Mouse (Mus musculus) spleen, postnatal 0 days (tissue): ENCODE measurements around the gene Gm8653. TPM values are rescaled to one million over a fixed set of nuclear protein-coding genes. Genes with fewer than 3 reads are reported as not detected.

Experiments
- polyA plus RNA-seq: library from polyadenylated mRNA; unstranded; fragments of >200 nt; fragmentation: Nextera tagmentation; extraction: Ambion mirVana; gene quantifications from 2 replicates; pipeline ENCODE4 v1.2.1, GENCODE M21; 2015

Gene Gm8653
- not detected in 2 replicates for polyA plus RNA-seq

GRCm38 (mm10) chr7:22201164-22201563 lies at the start of gene Gm8653:
TSS of gene Gm8653 (minus strand) at chr7:22201264.

GRCm38 (mm10) chr7:22229384-22229783 lies 28.3 kb upstream of the Gm8653 start, which contains the start of gene Gm8453:
TSS of gene Gm8453 (minus strand) at chr7:22229484.

GRCm38 (mm10) chr7:22189077-22189476 lies 12.0 kb downstream of the Gm8653 start, which contains the start of gene Vmn1r143:
TSS of gene Vmn1r143 (plus strand) at chr7:22189377.

GRCm38 (mm10) chr7:22163935-22164334 lies 37.1 kb downstream of the Gm8653 start, which contains the start of gene Vmn1r142:
TSS of gene Vmn1r142 (minus strand) at chr7:22164035.

Other genes with a start within 250 kb of the Gm8653 start
- not detected in 2 replicates for gene Vmn1r137, start 206.7 kb downstream of the Gm8653 start, polyA plus RNA-seq
- not detected in 2 replicates for gene Vmn1r138, start 172.4 kb downstream of the Gm8653 start, polyA plus RNA-seq
- gene Gm6176, start 145.0 kb downstream of the Gm8653 start, polyA plus RNA-seq = not detected in 2 replicates
- not detected in 2 replicates for gene Vmn1r139, start 132.2 kb downstream of the Gm8653 start, polyA plus RNA-seq
- gene Gm16451, start 83.0 kb downstream of the Gm8653 start, polyA plus RNA-seq = not detected in 2 replicates
- not detected in 2 replicates for gene Gm10666, start 66.5 kb downstream of the Gm8653 start, polyA plus RNA-seq
- gene Vmn1r142, start 37.2 kb downstream of the Gm8653 start, polyA plus RNA-seq = not detected in 2 replicates
- gene Vmn1r143, start 11.9 kb downstream of the Gm8653 start, polyA plus RNA-seq = not detected in 2 replicates
- gene Gm8453, start 28.2 kb upstream of the Gm8653 start, polyA plus RNA-seq = not detected in 2 replicates
- not detected in 2 replicates for gene Gm4187, start 128.5 kb upstream of the Gm8653 start, polyA plus RNA-seq
- gene Gm8660, start 169.8 kb upstream of the Gm8653 start, polyA plus RNA-seq = not detected in 2 replicates
- not detected in 2 replicates for gene Vmn1r148, start 212.3 kb upstream of the Gm8653 start, polyA plus RNA-seq
- gene Vmn1r149, start 237.0 kb upstream of the Gm8653 start, polyA plus RNA-seq = not detected in 2 replicates